Mouse (Mus musculus) adrenal gland, adult (tissue): Measurements from ENCODE around the gene Olfr549.
A peak's percentile ranks its signal among the peaks of the same experiment; 100 is the strongest.

Experiments used
- DNase-seq, 2 experiments: peaks; one replicate each; pipeline ENCODE4 v3.0.0; 2022 to 2023; ENCODE audit warnings: low spot score in 1 of 2; ENCODE audit not compliant: inconsistent age in 2 of 2

Gene Olfr549

DNA sequence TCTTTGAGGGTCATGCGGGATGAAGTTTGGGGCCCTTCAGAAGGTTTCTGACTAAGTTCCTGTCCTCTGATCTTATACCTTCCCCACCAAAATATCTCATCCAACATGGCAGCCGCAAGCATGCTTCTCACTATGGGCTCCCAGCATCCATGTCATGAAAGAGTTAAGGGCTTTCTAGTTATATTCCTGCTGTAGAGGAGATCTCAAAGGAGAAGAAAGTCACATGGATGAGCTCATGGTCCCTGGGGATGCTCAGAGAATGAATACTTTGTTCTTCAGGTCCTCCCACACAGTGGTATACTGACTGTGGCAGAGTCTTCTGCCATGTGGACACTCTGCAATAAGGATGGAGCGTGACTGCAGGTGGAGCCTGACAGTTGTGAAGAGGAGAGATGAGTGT is at the start of gene Olfr549:
TSS of gene Olfr549 (plus strand) at position 301 of the 400 bp plus-strand sequence.
- no peak for DNase-seq

DNA sequence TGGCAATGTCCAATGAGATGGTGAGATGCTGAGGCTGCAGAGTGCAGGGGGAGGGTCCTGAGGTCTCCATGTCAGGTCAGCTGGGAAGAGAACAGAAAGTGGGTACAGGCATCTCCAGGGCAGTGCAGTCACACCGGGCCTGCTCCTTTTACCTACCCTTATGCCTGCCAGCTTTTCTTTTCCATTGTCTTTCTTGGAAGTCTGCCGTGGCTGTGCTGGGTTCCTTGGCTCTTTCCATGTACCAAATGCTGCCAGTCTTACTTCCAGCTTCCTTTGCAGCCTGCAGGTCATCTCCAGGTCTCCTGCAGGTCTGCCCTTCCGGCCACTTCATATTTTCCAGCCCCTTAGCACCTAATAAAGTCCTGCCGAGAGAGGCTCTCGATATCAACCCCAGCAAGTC is 47.7 kb upstream of the Olfr549 start:
- no peak for DNase-seq

DNA sequence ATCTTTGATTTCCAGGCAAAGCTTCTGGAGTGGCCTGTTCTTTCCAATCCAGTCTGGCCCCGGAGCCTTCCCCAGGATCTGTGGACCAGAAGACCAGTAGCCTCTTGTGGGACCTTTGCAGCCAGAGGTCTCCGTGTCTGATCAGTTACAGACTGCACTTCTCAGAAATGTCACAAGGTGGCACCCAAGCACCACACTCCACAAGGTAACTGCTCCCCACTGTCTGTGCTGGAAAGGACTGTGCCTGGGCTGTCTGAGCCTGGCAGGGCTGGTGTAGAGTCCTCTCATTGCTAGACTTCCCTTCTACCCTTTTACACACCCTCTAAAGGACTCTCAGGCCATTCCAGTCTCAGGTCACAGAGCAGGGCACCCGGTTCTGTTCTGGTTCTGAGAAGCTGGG is 42.8 kb upstream of the Olfr549 start:
- DNase-seq: peak; percentile 72 to 92

DNA sequence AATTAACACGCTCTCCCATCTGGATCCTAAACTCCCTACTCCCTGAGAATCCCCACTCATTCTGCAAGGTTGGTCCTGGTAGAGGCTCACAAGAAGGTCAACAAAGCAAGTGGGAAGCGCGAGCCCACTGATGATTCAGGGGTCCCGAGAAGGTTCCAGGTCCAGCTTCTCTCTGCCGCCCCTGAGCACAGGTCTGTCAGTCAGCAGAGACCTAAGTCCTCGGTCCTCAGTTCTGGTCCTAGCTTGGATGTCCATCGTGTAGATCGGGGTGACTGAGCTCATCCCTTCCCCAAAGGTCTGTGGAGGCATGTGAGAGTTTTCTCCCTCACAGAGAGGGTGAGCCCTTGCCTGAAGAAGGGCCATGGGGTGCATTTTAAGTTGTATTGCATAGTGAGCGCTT is 41.6 kb upstream of the Olfr549 start:
- DNase-seq: no peak

DNA sequence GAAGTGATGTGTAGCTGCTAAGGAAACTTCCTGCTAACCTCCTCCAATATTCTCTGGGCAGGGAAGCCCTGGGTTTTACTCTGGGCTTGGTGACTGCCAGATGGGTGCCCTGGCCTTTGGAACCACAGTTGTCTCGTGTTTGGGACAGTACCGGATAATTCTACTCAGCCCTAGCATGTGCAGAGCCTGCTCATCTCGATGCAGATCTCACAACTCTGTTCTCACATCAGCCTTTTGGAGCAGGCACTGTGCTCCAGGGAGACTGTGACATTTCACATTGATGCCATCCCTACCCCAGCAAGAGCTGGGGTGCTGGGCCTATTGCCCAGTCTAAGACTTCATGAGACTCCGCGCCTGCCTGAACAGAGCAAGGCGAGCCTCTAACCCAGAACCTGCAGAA is 41.0 kb upstream of the Olfr549 start:
- no peak for DNase-seq

DNA sequence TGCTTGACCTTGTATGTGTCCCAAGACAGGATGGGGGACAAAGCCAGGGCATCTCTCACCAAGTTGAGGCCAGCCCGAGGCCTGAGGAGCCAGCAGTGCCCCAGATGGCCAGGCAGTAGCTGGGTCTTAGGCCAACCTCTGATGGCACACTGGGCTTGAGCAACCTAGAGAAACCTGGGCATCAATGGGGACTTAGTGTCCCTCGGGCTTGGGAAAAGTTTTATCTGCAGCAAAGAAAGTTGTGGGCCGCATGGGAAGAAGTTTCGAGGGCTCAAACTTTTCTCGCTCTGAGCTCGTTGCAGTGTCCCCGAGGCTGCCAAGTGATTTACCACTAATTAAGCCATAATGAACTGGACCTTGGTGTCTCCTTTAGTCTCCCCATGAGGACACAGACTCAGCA is 39.9 kb upstream of the Olfr549 start:
- DNase-seq: no peak

DNA sequence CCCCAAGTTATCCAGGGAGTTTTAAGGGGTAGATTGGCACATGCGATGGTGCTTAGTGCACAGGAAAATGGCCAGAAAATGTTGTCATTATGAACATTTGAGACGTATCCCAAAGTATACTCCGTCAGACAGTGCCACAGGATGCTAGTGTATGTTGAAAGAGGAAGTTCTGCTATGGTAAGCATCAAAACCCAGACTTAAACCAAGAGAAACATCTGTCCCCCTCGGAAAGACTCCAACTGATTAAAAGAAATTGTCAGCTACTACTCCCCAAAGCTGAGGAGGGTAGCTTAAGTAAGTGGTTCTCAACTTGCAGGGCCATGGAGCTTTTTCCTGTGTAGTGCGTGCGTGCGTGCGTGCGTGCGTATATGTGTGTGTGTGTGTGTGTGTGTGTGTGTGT is 37.7 kb upstream of the Olfr549 start:
- no peak for DNase-seq

DNA sequence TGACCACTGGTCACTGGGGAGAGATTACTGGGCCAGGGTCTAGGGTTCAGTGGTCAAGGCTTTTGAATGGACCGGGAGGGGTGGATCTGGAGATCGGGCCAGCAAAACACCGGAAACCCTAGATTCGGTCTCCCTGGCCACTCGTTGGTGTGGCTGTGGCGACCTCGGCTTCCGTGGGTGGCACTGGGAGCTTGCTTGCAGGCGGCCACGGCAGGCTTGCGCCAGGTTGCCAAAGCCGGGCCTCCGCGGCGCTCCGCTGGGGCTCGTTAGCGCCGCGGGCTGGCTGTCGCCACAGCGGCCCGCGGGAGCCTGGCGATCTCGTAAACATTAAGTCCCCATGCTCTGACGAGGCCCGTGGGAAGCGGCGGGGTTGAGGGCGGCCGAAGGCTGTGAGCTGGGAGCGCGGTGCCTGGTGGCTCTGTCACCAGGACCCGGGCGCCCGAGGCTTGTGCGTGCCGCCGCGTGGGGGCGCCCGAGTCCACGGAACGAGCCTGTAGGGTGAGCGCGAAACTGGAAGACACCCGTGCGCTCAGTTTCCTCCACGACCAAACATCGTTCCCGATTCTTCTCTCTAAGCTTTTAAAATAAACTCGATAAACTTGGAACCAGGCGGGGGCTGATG is 36.7 kb upstream of the Olfr549 start:
- DNase-seq: peak; percentile 86 to 96

DNA sequence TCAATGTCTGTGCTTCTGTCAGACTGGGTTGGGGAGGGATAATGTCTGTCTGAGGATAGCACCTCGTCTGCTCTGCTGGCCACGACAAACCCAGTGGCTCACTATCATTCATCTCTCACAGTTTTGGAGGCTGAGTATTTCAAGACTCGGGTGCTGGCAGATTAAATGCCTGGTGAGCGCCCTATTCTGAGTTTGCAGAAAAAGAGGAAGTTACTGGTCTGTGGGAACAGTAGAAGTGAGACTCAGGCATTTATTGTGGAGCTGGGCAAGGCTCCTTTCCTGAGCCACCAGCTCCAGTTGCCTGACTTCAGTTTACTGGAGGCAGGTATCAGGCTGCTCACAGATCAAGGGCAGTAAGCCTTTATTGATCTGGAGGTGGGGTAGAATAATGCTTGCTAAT is 35.5 kb upstream of the Olfr549 start:
- DNase-seq: no peak

DNA sequence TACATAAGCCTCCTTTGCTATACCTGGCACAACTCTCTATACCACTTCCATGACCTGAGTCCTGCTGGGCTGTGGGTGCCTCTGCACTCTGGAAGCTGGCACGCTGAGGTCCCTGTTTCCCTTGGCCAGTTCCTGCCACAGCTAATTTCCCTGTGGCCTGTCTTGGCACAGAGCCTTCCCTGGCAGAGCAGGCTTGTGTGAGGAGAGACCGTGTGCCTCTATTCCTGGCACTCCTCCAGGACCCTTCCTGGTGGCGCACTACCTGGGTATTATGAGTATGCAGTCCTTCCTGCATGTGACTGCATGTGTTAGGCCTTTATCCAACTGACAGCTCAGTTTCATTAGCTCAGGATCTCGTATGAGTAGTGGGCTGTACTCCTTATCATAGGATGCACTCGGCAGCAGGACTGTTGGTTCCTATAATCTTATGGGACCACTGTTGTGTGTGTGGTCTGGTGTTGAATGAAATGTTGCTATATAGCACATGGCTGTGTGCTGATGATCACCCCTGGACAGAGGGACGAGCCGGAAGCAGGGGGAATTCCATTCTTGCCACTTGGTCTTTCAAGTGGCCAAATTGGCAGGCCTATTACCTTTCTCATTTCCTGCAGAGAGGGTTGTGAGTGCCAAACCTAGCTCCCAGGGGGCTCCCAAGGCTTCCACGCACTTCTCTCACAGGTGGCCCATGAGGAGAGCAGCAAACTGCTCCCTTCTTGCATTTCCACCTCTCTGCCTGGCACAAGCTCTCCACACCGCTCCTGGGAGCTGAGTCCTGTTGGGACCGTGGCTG is 33.2 kb upstream of the Olfr549 start:
- DNase-seq: peak; percentile 17 to 62

DNA sequence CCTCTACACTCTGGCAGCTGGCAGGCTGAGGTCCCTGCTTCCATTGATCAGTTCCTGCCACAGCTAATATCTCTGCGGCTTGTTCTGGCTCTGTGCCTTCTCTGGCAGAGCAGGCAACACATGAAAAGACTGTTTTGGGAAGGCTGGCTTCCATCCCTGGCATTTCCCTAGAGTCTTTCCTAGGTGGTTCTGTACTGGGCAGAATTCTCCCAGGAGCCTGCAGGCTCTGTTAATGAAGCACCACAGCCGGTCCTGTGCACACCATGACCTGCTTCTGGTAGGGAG is 32.7 kb upstream of the Olfr549 start:
- DNase-seq: peak in 1 of 2 experiments; percentile 28

DNA sequence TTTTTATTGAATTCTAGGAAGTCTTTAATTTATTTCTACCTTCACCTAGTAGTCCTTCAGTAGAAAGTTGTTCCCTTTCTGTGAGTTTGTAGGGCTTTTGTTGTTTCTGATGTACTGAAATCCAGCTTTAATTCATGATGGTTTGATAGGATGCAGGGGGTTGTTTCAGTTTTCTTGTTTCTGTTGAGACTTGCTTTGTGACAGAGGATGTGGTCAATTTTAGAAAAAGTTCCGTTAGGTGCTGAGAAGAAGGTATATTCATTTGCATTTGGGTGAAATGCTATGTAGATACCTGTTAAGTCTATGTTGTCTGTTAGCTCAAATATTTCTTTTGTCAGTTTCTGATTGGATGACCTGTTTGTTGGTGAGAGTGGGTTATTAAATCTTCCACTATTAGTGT is 20.6 kb upstream of the Olfr549 start:
- DNase-seq: no peak

DNA sequence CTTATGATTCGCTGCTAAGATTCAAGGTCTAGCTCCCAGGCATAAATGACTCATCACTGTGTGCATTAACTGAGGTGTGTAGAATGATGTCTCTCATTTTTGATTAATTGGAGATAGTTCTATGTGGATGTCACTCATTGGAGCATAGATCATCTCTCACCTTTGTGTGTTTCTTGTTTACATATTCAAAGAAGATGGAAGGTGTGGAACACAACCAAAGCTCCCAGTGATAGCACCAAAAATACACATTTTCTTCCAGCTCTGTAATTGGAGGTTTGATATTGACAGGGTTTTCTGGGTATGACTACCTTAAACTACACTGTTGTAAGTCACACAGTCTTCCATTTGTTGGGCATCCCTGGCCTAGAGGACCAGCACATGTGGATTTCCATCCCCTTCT is 15.2 kb upstream of the Olfr549 start, which contains the start of gene Olfr547:
TSS of gene Olfr547 (plus strand) at position 301 of the 400 bp plus-strand sequence.
- DNase-seq: no peak

DNA sequence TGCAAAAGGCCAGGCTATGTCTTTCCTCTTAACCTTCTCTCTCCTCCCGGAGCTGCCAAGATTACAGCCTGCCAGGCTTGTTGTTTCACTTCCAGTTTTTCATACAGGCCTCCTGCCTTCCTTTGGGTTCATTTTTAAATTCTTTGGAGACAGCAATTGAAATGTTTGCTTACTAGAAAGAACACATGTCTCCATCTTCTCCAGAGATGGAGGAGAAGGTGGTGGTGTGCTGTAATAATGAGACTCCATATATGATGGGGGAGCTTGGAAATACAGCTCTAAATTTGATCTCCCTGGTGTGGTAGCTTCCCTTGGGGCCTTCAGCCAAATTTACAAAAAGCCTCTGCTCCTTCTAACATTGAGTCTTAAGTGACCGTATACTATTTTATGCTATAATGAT is 9.1 kb upstream of the Olfr549 start, which contains the start of gene Olfr548-ps1:
TSS of gene Olfr548-ps1 (plus strand) at position 301 of the 400 bp plus-strand sequence.
- DNase-seq: no peak

DNA sequence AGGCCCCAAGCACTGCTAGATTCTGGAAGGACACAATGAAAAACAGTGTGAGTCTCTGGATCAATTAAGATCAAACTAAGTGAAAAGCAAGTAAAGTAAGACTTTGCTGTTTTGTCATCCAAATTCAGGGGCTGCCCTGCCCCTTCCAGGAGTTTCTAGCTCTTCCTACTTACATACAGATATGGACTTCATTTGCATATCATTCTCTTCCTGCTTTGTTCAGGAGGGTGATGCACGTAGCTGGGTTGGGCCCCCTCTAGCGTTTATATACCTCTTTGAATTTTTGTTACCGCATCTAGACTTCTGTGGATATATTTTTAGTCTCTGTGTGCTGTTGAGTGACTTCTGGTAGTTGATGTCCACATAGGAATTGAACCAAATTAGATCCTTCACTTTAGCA is 8.4 kb upstream of the Olfr549 start:
- no peak for DNase-seq

DNA sequence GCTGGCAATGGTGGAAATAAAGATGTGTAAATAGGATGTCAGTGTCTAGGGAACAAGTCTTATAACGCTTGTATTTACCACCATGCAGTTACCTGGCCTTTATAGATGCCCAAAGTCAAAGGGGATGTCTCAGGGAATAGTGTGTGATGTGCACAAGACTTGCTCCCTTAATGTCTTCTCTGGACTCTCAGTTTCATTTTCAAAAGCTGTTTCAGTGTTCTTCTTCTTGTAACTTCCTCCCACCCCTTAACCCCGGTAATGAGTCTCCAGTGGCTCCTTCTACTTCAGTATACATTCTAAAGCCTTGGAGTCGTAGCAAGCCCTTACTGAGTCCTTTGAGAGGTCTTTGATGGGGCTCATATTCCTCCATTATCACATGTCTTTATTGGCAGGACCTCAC is 3.6 kb downstream of the Olfr549 start:
- no peak for DNase-seq

DNA sequence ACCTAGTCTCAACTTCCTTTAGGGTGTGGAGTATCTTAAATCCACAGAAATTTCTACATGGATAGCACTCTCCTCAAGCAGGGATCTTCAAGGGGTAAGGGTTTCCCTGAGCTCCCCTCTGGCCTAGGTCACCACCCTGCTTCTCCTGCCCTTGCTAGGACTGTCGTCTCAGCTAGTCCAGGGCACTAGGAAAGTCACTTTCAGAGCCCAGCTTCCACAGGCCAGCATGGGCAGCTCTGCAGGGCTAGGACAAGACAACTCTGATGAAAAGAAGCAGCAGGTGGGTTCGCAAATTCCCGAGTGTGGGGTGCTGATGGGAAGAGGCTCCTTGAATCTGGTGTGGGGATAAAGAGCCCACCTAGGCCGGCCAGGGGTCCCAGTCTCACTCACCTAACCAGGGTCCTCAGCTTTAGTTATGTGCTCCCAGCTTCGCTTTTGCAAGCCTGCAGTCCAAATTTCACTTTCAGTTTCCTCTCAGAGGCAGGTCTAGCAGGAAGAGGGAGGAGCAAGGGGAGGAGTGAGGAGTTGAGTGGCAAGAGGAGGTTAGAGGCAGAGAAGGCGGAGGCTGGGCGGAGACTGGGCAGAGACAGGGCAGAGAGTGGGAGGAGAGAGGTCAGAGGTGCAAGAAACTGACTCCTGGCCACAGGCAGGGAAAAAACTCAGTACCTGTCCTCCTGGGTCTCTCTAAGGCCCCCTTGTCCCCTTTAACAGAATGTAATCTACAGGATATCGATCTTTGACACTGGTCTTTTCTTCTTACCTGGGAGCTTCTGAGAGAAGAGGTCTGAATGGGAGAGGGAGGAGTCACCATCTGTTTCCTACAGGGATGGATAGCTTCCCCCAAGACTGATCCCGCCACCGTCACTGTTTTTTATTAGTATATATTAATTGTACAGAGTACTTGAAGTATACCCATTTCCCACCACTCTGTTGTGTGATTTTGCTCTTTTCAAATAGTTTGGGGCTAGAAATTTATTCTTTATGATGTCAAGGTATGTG is 15.6 kb downstream of the Olfr549 start, which contains the start of gene Trim21:
TSS of gene Trim21 (minus strand) at position 488 of the 999 bp plus-strand sequence.
- peak; percentile 92 to 96 for DNase-seq

DNA sequence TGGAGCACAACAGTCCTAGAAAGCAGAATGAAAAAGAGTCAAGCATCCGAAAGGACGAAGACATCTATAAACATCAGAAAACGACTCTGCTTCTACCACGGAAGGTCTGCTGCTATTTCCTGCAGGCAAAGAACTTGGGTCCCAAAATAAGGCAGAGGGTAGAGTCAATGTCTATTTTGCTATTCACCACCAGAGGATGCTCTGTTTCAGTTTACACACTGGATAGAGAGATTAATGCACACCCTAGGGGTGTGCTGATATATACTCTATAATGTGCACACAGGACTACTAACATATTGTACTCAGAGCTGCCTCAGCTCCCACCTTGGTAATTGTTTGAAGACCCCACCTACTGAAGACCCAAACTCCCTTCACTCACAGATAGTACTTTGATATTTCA is 16.5 kb downstream of the Olfr549 start:
- DNase-seq: no peak

DNA sequence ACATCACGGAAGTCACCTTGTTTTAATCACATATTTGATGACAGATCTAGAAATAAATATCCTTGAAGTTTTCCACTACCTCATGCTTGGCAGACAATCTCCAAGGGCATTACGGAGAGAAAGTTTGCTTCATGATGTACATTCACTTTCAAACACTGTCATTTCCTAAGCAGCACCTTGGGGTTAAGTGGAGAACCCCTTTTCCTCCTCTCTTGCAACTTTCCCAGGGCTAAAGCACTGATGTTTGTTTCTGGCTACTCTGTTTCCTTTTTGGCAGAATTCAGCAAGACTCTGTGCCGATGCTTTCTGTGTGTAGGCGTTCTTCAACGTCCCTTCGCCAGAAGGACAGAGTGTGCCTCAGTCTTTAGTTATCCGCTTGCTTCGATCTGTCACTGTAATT is 21.5 kb downstream of the Olfr549 start, which contains the start of gene Olfr550:
TSS of gene Olfr550 (plus strand) at position 301 of the 400 bp plus-strand sequence.
- no peak for DNase-seq

DNA sequence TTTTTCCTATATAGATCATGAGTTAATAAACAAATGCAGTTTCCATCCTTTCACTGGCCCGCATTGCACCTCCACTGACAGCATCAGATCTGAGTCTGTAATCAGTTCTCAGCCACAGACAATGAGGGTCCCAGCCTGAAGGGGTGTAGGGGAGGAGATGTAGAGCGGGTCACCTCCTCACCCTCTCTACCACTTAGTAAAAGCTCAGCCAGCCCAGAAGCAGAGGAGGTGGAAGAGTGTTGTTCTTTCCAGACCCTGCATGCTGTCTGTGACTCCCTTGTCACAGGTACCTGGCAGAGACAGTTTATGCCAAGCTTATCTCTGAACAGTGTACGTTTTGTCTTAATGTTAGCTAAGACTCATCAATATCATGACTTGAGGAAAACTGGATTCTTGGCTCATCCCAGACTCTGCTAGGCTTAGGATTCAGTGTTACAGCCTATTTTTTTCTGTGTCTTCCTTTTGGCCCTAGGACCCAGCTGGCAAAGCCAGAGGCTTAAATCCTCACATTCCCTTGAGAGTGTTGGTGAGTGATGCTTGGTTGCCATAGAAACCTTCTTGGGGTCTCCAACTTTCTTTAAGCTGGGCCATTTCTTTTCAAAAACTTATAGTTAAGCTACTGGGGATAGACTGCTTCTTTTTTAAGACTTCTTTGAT is 23.6 kb downstream of the Olfr549 start:
- DNase-seq: no peak

DNA sequence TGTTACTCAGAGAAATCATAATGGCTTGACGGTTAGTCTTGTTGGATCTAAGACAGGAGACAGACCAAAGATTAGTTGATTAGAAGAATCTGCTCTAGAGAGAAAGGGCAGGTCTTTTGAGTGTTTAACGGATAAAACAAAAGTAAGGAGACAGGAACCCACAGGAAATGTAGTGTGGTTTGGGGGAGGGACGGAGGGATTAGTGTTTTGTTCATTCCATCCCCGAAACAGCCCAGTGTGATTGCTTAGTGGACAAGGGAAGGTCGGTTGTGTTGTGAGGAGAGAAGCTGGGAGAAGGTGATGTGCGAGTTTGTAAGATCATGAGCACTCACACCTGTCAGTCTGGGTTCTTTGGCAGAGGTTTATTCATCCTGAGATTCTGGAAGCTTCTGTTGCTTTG is 26.3 kb downstream of the Olfr549 start:
- DNase-seq: no peak
